Mouse (Mus musculus): ENCODE measurements at regions not wholly inside any gene's neighbourhood (a gene's known extent, or its start where the extent isn't known, plus 50 kb on each side); places are given as distances from the start of the nearest gene placed in this dataset.

DNA sequence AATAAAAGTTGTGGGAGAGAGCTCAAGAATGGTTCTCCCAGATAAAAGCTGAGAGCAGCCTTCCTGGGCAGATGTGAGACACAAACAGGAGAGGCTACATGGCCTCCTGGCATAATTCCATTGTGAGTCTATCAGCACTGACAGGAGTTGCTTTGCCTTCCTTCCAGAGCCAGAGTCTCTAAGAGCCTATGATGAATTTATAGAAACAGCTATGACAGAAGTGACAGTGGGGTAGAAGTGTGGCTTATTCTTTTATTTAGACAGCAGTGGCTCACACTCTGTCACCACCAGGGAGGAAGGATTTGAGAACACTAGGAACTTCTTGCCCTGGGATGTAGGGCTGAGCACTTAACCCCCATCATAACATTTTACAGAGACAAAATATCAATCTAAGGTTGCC is 592.2 kb upstream of the Klf4 start:
- no peak overlapping the region for H3K9ac ChIP-seq (replicated peaks)
- H3K27me3 ChIP-seq: no peaks in the 10 kb centered on the region
- no peak overlapping the region for H3K4me2 ChIP-seq (replicated peaks)
- peaks cover 7% of the 10 kb centered on the region; the same call in 1 of the 2 replicates for H3K4me1 ChIP-seq (replicated peaks)
- H3K27ac ChIP-seq: no peak overlapping the region
- H3K9me3 ChIP-seq: no peaks in the 10 kb centered on the region
- no peak overlapping the region for H3K4me3 ChIP-seq (replicated peaks)
- no peak for ATAC-seq
- no peaks in the 10 kb centered on the region for H3K36me3 ChIP-seq

DNA sequence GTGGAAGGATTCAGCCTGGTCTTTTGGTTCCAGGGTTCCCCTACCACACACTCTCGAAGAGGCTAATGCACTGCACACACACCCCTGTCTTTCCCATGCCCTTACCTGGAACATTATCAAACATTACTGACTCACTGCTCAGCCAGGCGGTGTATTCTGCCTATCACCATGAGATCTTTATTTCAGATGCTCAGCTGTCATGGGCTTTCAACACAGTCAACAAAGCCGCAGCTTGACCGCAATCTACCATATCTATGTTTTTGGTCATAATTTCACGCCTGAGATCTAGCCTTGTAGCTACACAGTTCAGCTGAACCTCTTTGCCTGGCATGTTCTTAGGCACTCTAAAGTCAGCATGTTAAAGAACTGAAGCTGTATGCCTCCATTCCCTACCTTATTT is 589.9 kb upstream of the Klf4 start:
- 92% methylated on average over 5 of the region's 5 CpGs for WGBS

DNA sequence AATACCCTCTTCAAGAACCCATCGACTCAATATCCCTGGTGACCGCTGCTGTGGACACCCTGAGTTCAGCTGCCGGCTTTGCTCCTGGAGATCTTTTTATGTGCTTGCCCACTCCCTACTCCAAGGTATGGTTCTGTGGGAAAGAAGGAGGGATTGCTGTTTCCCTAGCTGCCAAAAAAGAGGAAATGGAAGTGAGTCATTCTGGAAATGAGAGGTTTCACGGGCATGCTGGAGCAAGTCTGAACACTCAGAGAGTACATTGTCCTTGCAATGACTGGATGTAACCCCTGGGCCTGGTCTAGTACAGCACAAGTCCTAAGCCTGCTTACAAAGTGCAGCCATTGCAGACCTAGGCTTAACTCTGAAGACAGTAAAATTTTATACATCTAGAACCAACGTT is 589.4 kb upstream of the Klf4 start:
- H3K27me3 ChIP-seq: no peaks in the 10 kb centered on the region
- H3K4me1 ChIP-seq (replicated peaks): no peaks in the 10 kb centered on the region
- H3K4me3 ChIP-seq (replicated peaks): no peak overlapping the region
- ATAC-seq: no peak
- H3K36me3 ChIP-seq: no peaks in the 10 kb centered on the region
- no peak overlapping the region for H3K9ac ChIP-seq (replicated peaks)
- no peak overlapping the region for H3K27ac ChIP-seq
- H3K9me3 ChIP-seq: no peaks in the 10 kb centered on the region
- 92% methylated on average over 5 of the region's 5 CpGs for WGBS
- no peak overlapping the region for H3K4me2 ChIP-seq (replicated peaks)

More for the DNA sequence above, 589.9 kb upstream of the Klf4 start:
- H3K9me3 ChIP-seq: no peaks in the 10 kb centered on the region
- no peaks in the 10 kb centered on the region for H3K27me3 ChIP-seq
- H3K4me1 ChIP-seq (replicated peaks): no peaks in the 10 kb centered on the region
- no peak for ATAC-seq
- no peak overlapping the region for H3K27ac ChIP-seq
- H3K4me2 ChIP-seq (replicated peaks): no peak overlapping the region
- H3K36me3 ChIP-seq: no peaks in the 10 kb centered on the region
- no peak overlapping the region for H3K4me3 ChIP-seq (replicated peaks)
- no peak overlapping the region for H3K9ac ChIP-seq (replicated peaks)

DNA sequence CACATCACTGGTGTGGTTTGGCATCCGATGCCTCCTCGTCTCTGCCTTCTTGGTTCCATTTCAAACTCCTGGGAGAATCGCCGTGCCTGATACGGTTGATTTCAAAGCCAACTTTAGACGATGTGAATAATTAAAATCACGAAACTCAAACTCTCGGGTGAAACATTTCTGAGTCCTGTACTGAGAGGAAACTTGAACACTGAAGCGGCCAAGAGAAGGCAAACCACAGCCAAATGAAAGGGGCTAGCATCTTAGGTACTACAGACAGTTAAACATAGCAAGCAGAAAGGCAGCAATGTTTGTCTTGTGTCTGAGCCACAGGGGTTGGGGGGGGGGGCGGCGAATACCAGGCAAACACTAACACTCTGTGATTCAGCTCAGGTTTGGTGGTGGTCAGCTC is 588.1 kb upstream of the Klf4 start:
- H3K27me3 ChIP-seq: no peaks in the 10 kb centered on the region
- no peak overlapping the region for H3K4me3 ChIP-seq (replicated peaks)
- H3K4me1 ChIP-seq (replicated peaks): no peaks in the 10 kb centered on the region
- H3K27ac ChIP-seq: no peak overlapping the region
- no peak for ATAC-seq
- no peaks in the 10 kb centered on the region for H3K9me3 ChIP-seq
- H3K4me2 ChIP-seq (replicated peaks): no peak overlapping the region
- WGBS: 88% methylated on average over 11 of the region's 11 CpGs
- no peak overlapping the region for H3K9ac ChIP-seq (replicated peaks)
- H3K36me3 ChIP-seq: no peaks in the 10 kb centered on the region

DNA sequence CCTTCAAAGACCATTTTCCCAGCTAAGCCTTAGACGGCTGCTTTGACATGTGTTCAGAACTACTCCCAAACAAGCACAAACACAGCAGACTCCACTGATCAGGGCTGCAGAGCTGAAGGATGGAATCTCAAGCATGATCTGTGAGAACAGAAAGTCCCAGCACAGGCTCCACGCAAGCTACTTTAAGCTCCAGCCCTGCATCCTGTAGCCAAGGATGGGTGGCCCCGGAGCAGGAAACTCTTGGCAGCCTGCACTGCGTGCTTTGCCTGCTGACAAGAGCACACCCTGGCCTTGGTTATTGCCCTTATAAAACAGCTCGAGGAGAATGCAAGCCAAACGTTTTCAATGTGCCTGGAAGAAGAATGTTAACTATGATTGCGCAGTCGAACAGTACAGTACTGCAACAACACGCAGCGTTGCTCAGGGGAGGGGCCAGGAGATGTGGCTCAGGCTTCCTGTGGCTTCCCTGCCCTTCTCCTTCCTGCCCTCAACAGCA is 581.5 kb upstream of the Klf4 start:
- Histone ChIP-seq H3K4me2 (replicated peaks) (no peak overlapping the region), H3K4me3 (replicated peaks) (no peak overlapping the region), H3K27me3 (no peaks in the 10 kb centered on the region), H3K27ac (no peak overlapping the region), H3K9me3 (no peaks in the 10 kb centered on the region), H3K4me1 (replicated peaks) (peaks cover 3% of the 10 kb centered on the region; the same call in 1 of the 2 replicates), H3K9ac (replicated peaks) (no peak overlapping the region), H3K36me3 (no peaks in the 10 kb centered on the region)
- 62% methylated on average over 10 of the region's 10 CpGs for whole genome bisulfite sequencing
- no peak for ATAC-seq

GRCm38 (mm10) chr4:56112931-56113700 is 580.9 kb upstream of the Klf4 start:
- peaks cover 3% of the 10 kb centered on the region; the same call in 1 of the 2 replicates for H3K4me1 ChIP-seq (replicated peaks)
- H3K27ac ChIP-seq: no peak overlapping the region
- no peaks in the 10 kb centered on the region for H3K9me3 ChIP-seq
- WGBS: 72% methylated on average over 9 of the region's 9 CpGs
- no peak overlapping the region for H3K9ac ChIP-seq (replicated peaks)
- no peak overlapping the region for H3K4me2 ChIP-seq (replicated peaks)
- no peak overlapping the region for H3K4me3 ChIP-seq (replicated peaks)
- 0 out of 2 replicates have a peak, but pooled peaks have one; percentile 37 for ATAC-seq
- H3K36me3 ChIP-seq: no peaks in the 10 kb centered on the region
- no peaks in the 10 kb centered on the region for H3K27me3 ChIP-seq

DNA sequence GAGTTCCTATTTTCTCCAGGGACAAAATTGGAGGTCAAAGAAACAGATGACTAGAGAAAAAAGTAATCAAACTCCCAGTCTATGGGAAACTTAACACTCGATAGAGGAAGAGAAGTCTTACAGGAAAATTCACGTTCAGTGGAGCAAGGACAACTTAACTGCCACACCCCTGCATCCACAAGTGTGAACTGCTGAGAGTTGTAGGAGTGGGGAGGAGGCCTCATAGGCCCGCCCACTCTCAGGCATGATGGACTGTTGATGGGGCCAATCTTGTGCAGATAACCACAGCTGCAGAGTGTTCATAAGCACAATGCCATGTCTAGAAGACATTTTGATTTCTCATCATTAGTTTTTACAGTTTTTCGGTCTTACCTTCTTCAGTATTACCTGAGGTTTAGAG is 574.7 kb upstream of the Klf4 start:
- no peak overlapping the region for H3K4me2 ChIP-seq (replicated peaks)
- no peaks in the 10 kb centered on the region for H3K36me3 ChIP-seq
- H3K27ac ChIP-seq: no peak overlapping the region
- H3K4me1 ChIP-seq (replicated peaks): no peaks in the 10 kb centered on the region
- no peak for ATAC-seq
- no peaks in the 10 kb centered on the region for H3K9me3 ChIP-seq
- no peak overlapping the region for H3K4me3 ChIP-seq (replicated peaks)
- 77% methylated on average over 4 of the region's 4 CpGs for WGBS
- no peak overlapping the region for H3K9ac ChIP-seq (replicated peaks)
- no peaks in the 10 kb centered on the region for H3K27me3 ChIP-seq

DNA sequence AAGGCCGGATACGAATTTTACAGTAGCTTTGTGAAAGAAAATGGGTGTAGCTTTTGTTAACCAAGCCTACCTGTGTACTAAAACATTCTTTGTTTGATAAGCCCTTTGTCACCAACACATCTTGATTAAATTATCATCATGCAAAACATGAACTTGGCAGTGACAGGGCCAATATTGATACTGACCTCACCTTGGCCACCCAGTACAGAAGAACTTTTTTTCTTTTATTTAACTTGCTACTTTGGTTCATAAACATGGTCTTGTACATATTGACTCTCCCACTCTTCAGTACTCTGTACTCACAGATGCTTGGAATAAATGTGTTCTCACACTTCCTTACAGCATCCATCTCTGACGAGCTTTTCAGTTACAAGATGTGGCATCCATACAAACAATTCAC is 570.0 kb upstream of the Klf4 start:
- H3K27me3 ChIP-seq: no peaks in the 10 kb centered on the region
- ATAC-seq: no peak

GRCm38 (mm10) chr4:56090796-56091195 is 558.5 kb upstream of the Klf4 start:
- 89% methylated on average over 1 of the region's 1 CpGs for WGBS
- no peak for ATAC-seq
- no peak overlapping the region for H3K4me3 ChIP-seq (replicated peaks)
- no peak overlapping the region for H3K4me2 ChIP-seq (replicated peaks)
- no peak overlapping the region for H3K9ac ChIP-seq (replicated peaks)
- H3K36me3 ChIP-seq: no peaks in the 10 kb centered on the region
- peaks cover 13% of the 10 kb centered on the region; the same call in 1 of the 2 replicates for H3K4me1 ChIP-seq (replicated peaks)
- H3K9me3 ChIP-seq: no peaks in the 10 kb centered on the region
- no peaks in the 10 kb centered on the region for H3K27me3 ChIP-seq
- no peak overlapping the region for H3K27ac ChIP-seq

More for the DNA sequence above, 570.0 kb upstream of the Klf4 start:
- no peaks in the 10 kb centered on the region for H3K36me3 ChIP-seq
- H3K9ac ChIP-seq (replicated peaks): no peak overlapping the region
- 84% methylated on average over 3 of the region's 3 CpGs for WGBS
- no peak overlapping the region for H3K4me2 ChIP-seq (replicated peaks)
- no peaks in the 10 kb centered on the region for H3K9me3 ChIP-seq
- H3K4me3 ChIP-seq (replicated peaks): no peak overlapping the region
- no peak overlapping the region for H3K27ac ChIP-seq
- no peaks in the 10 kb centered on the region for H3K4me1 ChIP-seq (replicated peaks)

DNA sequence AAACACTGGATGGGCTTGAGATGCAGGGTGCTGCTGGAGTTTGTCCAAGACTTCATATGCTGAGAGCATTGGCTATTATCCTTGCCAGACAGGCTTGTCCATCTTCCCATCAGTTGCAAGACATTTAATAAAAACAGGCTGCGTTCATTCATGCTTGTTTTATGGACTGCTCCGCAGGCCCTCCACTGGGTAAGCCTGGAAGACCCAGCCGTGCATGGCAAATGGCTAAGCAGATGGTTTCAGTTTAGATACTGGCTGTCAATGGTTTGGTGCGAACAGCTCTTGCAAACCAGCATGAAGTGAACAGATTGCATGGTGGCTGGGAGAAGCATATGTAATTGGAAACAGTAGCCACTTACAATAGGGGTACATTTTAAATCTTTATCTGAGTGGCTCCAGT is 556.4 kb upstream of the Klf4 start:
- WGBS: 42% methylated on average over 4 of the region's 4 CpGs

DNA sequence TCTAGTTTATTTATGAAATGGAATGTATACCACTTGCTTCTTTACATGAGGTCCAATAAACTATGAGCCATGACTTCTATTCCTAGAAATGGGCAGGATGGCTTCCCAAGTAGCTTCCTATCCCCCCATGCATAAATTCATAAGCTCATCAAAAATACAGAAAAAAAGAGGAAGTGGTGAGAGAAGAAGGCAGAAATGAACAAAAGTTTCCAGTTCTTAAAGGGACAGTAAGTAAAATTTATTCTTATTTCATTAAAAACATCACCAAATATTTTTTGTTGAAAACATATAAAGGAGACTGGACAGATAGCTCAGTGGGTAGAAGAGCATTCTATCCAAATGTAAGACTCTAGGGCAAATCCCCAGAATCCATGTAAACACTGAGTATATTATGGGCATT is 554.0 kb upstream of the Klf4 start:
- no peaks in the 10 kb centered on the region for H3K36me3 ChIP-seq
- H3K4me3 ChIP-seq (replicated peaks): no peak overlapping the region
- H3K9ac ChIP-seq (replicated peaks): no peak overlapping the region
- no peaks in the 10 kb centered on the region for H3K9me3 ChIP-seq
- no peak overlapping the region for H3K27ac ChIP-seq
- H3K4me1 ChIP-seq (replicated peaks): peaks cover 13% of the 10 kb centered on the region; the same call in 1 of the 2 replicates
- no peaks in the 10 kb centered on the region for H3K27me3 ChIP-seq
- no peak for ATAC-seq
- H3K4me2 ChIP-seq (replicated peaks): no peak overlapping the region

More for the DNA sequence above, 556.4 kb upstream of the Klf4 start:
- Histone ChIP-seq H3K4me2 (replicated peaks) (no peak overlapping the region), H3K4me3 (replicated peaks) (no peak overlapping the region), H3K9me3 (no peaks in the 10 kb centered on the region), H3K27me3 (no peaks in the 10 kb centered on the region), H3K27ac (no peak overlapping the region), H3K36me3 (no peaks in the 10 kb centered on the region), H3K9ac (replicated peaks) (no peak overlapping the region), H3K4me1 (replicated peaks) (peaks cover 13% of the 10 kb centered on the region; the same call in 1 of the 2 replicates)
- 0 out of 2 replicates have a peak, but pooled peaks have one; percentile 63 for ATAC-seq

DNA sequence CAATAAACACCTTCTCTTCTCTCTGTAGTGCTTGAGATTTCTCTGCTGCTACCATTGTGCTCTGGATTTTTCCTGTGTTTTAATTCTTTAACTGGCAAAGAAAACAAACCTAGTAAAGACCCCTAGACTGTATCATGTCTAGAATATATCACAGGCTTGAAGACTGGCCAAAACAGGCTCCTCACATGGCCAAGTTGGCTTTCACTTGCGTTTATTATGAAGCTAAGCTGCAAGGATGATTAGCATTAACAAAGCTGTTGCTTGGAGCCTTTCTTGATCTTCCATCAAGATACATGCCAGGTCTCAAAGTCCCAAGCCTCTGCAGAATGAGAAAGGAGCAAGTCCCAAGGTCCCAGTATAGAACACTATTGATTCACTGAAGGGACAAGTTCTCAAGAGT is 551.9 kb upstream of the Klf4 start:
- Histone ChIP-seq H3K27me3 (no peaks in the 10 kb centered on the region), H3K4me3 (replicated peaks) (no peak overlapping the region), H3K4me2 (replicated peaks) (no peak overlapping the region), H3K4me1 (replicated peaks) (peaks cover 6% of the 10 kb centered on the region; the same call in 1 of the 2 replicates), H3K36me3 (no peaks in the 10 kb centered on the region), H3K27ac (no peak overlapping the region), H3K9me3 (no peaks in the 10 kb centered on the region), H3K9ac (replicated peaks) (no peak overlapping the region)
- no peak for ATAC-seq
- 70% methylated on average over 1 of the region's 1 CpGs for WGBS

DNA sequence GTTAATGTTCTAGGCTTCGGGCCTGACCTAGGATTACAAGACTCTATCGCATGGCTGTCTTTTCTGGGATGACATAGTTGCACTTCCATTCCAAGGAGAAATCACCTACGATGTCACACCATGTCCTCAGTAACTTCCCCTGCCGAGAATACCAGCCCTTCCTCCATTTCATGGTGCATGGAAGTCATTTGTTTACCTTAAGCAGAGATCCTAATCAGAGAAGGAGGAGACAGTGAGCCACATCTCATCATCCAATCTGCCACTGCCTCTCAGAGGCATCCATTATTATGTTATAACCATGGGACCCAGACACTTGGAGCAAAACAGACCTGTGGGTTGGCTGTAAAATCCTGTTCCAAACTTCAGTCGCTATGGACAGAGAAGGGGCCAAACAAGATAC is 550.1 kb upstream of the Klf4 start:
- no peak for ATAC-seq
- Histone ChIP-seq H3K9ac (replicated peaks) (no peak overlapping the region), H3K27ac (no peak overlapping the region), H3K4me2 (replicated peaks) (no peak overlapping the region), H3K4me3 (replicated peaks) (no peak overlapping the region), H3K27me3 (no peaks in the 10 kb centered on the region), H3K9me3 (no peaks in the 10 kb centered on the region), H3K4me1 (replicated peaks) (no peaks in the 10 kb centered on the region), H3K36me3 (no peaks in the 10 kb centered on the region)
- 93% methylated on average over 5 of the region's 5 CpGs for WGBS

All from midbrain, embryonic 13.5 days (tissue).